Mouse (Mus musculus): ENCODE data around the gene Ppp3ca.

Ppp3ca gene

GRCm38 (mm10) chr3:136670110-136670359 is at the start of gene Ppp3ca:
Gene Ppp3ca (plus strand): TSS chr3:136670124.
- no peak for DNase-seq (ENCODE audit: low spot score in 2 of 2)

DNA sequence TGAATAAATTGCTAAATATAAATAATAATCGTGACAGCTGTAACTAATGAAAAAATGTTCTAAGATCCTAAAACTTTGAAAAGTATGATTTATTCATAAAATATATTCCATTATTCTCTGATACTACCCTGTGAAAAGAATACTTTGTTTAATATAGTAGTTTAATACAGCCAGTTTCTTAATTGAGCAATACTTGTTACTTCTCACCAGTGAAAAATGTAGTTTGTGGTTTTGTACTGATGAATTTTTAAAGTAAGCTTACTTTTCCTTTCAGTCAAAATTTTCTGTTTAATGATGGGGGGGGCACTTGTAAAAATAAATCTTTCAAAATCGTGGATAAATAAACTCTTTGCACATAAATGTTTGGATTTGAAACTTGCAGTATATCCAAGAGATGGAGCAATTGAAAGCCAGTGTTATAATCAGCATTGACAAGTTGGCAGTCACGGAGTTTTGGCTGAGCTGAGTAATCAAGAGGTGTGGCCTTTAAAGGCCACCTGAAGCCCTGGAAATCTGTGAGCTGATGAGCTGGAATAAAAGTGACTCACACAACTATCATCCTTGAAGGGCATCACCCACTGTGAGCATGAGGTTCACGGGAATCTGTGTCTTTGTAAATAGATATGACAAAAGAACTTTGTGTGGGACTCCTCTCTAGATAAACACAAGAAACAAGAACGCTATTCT is 29.2 kb upstream of the Ppp3ca start:
- no peak for DNase-seq (ENCODE audit: low spot score in 2 of 2)

DNA sequence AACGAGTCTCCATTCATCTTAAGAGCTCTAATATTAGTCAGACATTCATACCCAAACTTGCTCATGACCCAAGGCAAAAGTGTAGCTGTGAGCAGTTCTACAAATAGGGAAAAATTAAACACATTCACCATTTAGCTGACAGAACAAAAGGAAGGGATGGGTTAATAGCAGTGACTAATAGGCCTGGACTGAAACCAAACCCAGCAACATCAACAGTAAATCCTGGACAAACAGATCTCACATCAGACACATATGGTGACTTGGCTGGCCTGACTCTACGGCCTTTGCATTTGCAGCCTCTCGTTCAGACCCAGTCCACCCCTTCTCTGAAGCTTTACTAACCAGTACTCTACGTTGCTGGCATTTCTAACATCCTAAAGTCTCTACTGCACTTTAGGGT is 19.0 kb upstream of the Ppp3ca start:
- DNase-seq (ENCODE audit: low spot score in 2 of 2), result no peak

DNA sequence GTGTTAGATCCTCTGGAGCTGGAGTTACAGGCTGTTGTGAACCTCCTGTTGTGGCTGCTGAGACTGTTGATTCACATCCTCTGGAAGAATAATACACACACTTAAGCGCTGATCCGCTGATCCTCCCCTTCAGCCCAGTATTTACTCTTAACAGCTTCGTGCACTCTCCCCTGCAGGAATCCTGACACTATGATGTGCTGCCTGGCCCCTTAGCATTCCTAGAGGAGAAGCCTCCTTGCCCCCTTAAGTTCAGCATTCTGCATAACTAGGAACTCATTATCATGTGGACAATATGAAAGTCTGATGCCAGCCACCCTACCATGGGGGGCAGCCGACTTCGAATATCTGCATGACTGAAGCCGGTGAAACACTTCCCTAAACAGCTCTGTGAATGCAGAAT is 18.4 kb upstream of the Ppp3ca start:
- DNase-seq (ENCODE audit: low spot score in 2 of 2), result no peak

- DNase-seq (ENCODE audit: low spot score in 2 of 2), result no peak
Measured at GRCm38 (mm10) chr3:136656460-136657035, 13.4 kb upstream of the Ppp3ca start.

DNA sequence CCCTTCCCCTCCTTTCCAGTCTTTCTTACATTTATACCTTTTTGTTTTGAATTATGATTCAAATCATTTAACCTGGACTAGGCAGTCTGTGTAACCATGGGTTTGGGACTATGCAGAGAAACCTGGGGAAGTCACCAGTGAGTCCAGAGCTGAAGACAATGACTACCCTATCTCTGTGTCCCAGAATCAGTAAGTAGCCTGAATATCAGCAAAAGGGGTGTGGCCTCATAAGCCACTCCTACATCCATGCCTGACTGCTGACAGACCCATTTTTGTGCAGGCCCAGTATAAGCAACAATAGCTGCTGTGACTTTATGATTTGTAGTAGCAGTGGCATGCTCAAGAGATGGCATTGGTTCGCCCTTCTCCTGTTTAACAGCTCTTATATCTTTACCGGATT is 11.2 kb upstream of the Ppp3ca start:
- no peak for DNase-seq (ENCODE audit: low spot score in 2 of 2)

DNA sequence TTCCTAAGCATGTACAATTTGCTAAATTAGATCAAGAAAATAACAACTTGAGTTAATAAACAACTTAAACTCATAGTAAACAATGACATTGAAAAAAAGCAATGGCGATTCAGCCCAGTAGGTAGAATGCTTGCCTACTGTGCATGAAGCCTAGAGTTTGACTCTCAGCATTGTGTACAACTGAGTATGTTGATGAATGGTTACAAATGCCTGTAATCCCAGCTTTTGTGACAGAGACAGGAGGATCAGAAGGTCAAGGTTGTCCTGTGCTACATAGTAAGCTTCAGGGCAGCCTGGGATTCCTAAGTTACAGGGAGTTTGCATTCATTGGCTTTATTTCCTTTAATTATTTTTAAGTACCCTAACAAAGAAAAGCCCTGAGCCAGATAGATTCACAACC is 4.8 kb upstream of the Ppp3ca start:
- DNase-seq (ENCODE audit: low spot score in 2 of 2), result no peak

DNA sequence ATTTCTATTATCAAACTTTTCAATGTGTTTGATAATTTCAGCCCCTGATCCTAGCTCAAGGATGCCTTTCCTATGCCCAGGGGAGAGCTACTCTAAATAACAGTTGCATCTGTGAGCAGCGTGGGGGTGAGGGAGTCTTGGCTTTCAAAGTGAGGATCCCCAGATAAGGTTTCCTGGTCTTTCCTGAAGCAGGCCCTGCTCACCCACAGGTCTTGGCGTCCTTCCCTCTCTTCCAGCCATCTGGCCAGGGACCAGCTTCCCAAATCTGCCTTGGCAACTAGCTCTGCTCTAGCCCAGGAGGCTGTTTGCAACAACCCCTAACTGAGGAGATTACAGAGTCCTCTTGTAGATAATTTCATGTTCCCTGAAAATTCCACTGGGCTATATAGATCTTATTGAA is 1.9 kb upstream of the Ppp3ca start:
- peak; percentile 50 to 80 for DNase-seq (ENCODE audit: low spot score in 2 of 2)

DNA sequence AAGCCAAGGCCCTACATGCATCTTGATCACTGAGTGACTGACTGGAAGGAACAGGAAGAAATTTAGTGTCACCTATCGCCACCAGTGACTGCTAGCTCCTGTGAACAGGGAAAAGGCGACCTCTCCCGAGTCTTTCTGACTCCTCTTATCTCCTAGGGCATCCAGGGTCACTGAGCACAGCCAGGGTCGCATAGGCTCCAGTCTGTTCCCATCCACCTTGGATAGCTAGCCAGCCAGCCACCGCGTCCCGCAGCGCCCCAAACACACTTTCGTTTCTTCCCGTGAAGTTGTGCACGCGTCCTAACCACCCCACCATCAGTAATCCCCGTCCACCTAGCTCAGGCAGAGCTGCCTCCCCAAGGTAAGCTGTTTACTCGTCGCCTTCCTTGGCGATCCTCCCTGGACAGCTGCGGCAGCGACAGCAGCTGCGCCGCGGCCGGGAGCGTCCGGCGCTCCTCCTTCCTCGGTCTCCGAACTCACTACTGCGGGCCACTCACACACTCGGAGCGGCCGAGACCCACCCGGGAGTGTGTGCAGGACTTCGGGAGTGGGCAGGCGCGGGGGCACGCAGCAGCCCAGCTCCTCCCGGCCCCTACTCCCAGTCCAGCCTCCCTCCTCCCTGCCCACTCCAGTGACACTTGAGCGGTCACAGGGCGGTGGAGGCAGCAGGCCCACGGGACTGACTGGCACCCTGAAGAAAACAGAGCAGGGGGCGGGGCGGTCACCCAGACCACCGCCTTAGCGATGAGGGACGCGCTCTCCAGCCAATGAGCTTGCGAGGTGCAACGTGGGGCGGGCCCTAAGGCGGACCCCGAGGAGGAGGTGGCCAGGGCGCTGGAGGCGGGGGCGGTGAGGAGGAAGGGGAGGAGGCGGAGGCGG is 454 bp upstream of the Ppp3ca start:
- peak; percentile 100 for DNase-seq (ENCODE audit: low spot score in 2 of 2)

DNA sequence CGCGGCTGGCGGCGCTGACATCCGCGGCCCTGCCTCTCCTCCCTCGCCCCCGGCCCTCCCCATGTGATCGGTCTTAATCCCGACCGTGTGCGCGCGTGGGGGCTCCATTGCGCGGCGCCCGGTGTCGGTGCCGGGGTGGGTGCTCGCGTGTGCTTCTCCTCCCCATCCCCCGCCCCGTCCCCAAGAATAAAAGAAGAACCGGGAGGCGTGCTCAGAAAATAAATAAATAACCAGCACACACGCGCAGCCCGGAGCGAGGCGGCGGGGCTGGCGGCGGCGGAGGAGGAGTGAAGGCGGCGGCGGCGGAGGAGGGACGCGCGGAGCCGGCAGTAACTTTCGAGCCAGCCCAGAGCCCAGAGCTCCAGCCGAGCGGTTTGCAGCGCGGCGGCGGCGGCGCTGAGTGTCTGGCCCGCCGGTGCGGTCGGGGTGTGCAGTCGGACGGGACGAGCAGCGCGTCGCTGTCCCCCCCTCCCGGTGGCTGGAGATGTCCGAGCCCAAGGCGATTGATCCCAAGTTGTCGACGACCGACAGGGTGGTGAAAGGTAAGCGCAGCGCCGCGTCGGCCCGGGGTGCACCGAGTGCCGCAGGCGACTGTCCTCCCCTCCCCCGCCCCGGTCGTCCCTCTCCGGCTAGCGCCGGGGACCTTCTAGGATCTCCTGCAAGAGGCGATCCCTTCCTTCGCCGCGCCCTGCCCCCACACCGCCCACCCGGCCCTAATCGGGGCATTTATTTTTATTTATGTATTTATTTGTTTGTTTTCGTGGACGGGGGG is 622 bp downstream of the Ppp3ca start:
- peak; percentile 38 to 64 for DNase-seq (ENCODE audit: low spot score in 2 of 2)

GRCm38 (mm10) chr3:136671161-136671939 is 1.4 kb downstream of the Ppp3ca start:
- DNase-seq (ENCODE audit: low spot score in 2 of 2), result peak; percentile 52 to 78

DNA sequence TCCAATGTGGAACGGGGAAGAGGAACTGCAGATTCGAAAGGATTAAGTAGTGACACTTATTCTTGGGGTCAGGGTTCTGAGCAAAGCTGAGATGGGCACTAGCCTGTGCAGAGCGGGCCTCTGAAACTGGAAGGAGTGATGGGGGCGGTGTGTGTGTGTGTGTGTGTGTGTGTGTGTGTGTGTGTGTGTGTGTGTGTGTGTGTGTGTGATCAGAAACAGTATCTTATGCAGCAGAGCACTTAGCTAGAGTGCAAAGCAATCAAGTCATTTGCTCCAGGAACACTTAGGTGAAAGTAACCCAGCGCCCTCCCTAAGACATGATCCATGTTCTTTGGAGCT is 2.0 kb downstream of the Ppp3ca start:
- DNase-seq (ENCODE audit: low spot score in 2 of 2), result no peak

- DNase-seq (ENCODE audit: low spot score in 2 of 2), result no peak
Measured at GRCm38 (mm10) chr3:136672870-136673269, 2.9 kb downstream of the Ppp3ca start.

- no peak for DNase-seq (ENCODE audit: low spot score in 2 of 2)
Measured at GRCm38 (mm10) chr3:136673363-136673762, 3.4 kb downstream of the Ppp3ca start.

GRCm38 (mm10) chr3:136674486-136674885 is 4.6 kb downstream of the Ppp3ca start:
- no peak for DNase-seq (ENCODE audit: low spot score in 2 of 2)

DNA sequence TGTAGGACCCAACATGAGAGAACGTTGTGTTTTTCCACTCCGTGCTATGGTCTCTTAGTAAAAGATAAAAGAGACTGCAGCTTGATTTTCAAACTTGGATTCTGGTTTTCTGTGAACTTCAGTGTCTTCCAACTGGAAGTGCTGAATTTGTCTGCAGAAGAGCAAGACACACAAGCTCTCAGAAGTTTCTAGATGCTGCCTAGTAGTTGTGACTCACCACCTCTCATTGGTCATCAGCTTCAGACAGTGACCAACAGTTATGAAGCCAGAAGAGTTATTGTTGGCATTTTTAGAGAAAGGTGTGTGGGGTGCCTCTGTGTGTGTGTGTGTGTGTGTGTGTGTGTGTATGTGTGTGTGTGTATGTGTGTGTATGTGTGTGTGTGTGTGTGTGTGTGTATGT is 7.1 kb downstream of the Ppp3ca start:
- DNase-seq (ENCODE audit: low spot score in 2 of 2), result no peak

- peak in 1 of 2 experiments; percentile 37 for DNase-seq (ENCODE audit: low spot score in 2 of 2)
Measured at GRCm38 (mm10) chr3:136678386-136678785, 8.5 kb downstream of the Ppp3ca start.

- DNase-seq (ENCODE audit: low spot score in 2 of 2), result no peak
Measured at GRCm38 (mm10) chr3:136679903-136680491, 10.1 kb downstream of the Ppp3ca start.

DNA sequence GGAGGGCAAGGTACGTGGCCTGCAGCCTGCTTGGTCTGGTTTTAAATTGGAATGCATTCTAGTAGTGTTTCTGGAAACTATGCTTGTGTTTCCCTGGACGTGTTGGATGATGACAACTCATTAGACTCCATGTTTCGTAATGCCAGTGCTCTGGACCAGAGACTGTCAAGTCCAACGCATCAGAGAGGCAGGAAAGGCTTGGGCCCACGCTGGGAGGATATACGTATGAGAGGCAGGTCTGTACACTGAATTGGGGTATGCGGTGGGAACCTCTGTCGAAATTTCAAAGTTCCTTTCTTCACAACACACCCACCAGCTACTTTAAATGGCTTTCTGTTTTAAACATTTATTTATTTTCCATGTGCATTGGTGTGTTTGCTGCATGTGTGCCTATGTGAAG is 12.3 kb downstream of the Ppp3ca start:
- DNase-seq (ENCODE audit: low spot score in 2 of 2), result no peak

DNA sequence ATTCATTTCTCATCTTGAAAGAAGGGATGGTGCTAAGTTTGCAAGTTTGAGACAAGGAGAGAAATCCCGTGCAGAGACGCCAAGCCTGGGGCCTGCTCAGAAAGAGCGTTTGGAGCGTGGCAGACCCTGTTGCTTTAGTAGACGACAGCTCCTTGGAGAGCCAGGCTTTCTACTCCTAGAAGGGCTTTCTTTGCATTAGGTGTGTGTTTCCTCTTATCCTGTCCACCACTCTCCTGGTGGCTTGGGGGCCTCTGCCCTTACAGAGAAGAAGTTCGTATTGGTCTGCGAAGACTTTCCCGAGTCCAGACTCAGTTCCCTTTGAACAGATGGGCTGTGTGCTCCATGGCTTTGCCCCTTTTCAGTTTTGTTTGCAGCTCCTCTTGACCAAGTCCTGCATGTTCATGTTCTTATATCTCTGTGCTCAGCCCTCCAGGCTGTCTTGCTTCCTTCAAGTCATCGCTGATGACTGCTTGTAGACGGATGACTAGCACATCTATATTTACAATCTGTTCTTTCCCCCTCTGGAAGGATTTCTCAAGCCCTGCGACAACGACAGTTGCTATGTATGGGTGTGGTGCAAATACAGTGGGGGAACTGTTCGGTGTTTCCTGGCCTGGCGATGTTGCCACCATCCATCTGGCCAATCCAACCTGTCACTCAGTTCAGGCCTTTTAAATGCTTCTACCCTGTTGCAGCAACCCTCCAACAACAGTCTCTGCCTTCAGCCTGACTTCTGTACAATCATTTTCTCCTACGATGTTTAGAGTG is 14.5 kb downstream of the Ppp3ca start:
- no peak for DNase-seq (ENCODE audit: low spot score in 2 of 2)

Data from cerebellum, postnatal 4 days (tissue).